Mouse (Mus musculus): ENCODE results near the gene Hsh2d.

GRCm38 (mm10) chr8:72162821-72163220 is 26.6 kb upstream of the Hsh2d start:
- no peak for TF ChIP-seq CTCF (IDR thresholded peaks at IDR 0.05; ENCODE audit: borderline replicate concordance, insufficient read depth, low read depth, low read length)
- TF ChIP-seq POLR2A (IDR thresholded peaks at IDR 0.05; ENCODE audit: borderline replicate concordance, insufficient read depth, low read length) = no peak

Measured in cerebellum, adult 2 months (tissue).